Mouse (Mus musculus) right cerebral cortex, postnatal 25 days (tissue): Measurements from ENCODE around the gene Fam122a.

Source experiments
- DNase-seq: peaks from one replicate; pipeline ENCODE4 v3.0.0; 2022

Fam122a gene

DNA sequence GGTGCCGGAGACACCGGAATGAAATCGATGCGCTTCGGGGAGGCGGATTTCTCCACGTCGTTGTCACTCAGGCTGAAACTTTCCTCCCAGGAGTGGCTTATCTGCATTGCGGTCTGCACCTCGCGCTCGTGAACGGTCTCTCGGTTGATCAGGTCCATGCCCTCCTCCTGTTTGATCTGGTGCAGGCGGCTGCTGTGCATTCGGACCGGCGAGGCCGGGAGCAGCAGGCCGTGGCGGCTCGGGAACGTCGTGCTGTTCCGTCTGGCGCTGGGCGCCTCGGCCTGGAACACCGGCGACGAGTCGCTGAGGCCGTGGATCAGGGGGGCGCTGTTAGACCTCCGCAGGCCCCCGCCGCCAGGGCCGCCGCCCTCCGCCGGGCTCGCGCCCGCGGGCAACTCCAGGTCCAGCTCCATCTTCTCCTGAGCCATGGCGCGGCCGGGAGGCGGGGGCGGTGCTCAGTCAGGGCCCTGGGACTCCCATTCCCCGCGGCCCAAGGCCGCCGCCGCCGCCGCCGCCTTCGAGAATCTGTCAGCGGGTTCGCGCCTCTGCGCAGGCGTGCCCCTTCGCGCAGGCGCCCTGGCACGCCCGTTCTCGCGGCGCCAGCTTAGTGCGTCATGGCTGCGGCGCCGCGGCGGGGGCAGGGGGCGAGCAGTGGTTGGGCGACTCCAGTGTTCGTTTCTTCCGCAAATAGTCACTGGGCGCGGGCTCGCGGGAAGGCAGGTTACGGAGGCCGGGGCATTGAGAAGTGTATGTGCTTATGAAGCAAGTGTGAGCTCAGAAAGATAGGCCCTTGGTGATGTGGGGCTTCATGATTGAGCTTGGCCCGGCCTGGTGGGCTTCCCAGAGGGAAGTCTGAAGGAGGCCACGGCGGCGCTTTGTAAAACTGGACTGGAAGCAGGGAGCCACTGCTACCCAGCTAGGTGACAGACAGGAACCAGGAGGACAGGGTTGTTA, at the start of gene Fam122a:
TSS of gene Fam122a (minus strand) at position 428 of the 954 bp plus-strand sequence.
- DNase-seq: peak; percentile 94

- DNase-seq: peak; percentile 57
Measured at GRCm38 (mm10) chr19:24523476-24524313, 46.5 kb upstream of the Fam122a start.

DNA sequence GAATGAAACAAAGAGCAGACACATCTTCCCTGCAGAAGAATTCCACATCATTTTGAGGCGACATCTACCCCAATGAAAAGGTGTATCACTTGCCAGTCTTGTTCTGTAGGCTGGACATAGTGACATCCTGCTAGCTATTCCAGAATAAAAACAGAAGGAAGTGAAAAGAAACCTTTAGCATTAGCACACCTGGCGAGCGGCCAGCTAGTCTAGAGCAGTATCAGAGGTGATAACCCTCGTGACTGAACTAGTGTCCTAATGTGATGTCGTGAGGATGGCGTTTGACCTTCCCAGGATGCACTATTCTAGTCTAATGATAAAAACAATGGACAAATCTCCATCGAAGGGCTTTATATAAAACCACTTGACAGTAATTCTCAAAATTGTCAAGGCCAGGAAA, 44.8 kb upstream of the Fam122a start:
- DNase-seq: no peak

DNA sequence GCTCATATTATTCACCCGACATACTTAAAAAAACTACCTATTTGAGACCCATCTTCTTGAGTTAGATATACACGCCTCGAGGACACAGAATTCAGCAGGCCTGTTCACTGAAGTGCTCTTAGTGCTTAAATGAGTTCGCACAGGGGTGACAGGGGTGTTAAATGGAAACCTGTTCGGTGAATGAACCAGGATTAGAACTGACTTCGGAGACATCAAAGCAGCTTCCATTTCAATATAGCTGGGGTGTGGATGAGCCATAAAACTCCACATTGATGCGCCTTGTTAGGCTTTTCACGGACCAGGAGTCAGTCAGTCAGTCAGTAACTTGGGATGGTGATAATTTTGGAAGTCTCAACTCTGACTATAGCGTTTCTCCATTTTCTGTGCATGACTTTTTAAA, 44.0 kb upstream of the Fam122a start:
- no peak for DNase-seq

DNA sequence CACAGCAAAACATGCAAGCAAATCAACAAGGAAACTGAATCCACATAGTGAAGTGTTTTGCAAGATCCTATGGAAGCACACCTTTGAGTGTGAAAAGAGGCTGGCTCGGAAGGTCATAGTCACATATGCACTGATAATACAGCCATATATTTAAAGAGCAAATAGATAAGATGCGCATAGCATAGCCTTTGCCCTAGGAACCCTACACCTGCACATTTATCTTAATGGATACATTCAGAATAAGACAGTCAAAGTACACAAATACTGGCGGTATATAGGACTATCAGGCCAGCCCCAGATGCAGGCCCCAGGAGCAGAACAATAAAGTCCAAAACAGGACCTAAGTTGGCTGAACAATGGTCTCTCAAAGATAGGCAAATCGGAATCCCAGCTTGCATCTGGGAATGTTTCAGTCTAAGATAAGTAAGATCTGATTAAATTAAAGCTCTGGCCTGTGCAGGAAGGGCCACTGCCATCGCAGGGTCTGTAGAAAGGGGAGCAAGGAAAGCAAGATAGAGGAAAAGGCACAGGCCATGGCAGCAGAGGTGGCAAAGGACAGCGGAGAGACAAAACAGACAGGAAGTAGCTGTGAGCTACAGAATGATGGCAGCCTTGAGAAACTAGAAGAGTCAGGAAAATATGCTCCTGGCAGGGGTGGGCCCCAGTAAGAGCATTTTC, 42.7 kb upstream of the Fam122a start:
- no peak for DNase-seq

DNA sequence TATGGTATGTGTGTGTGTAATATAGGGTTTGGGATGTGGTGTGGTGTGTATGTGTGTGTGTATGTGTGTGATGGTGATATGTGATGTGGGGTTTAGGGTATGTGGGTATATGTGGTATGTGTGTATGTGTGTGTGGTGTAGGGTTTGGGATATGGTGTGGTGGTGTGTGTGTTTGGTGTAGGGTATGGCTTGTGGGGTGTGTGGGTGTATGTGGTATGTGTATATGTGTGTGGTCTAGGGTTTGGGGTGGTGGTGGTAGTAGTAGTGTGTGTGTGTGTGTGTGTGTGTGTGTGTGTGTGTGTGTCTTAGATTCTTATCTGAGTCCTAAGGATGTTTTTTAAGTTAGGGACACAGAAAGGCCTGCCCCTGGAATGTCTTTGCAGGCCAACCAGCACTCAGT, 41.2 kb upstream of the Fam122a start:
- DNase-seq: no peak

GRCm38 (mm10) chr19:24517057-24517456, 39.9 kb upstream of the Fam122a start:
- DNase-seq: no peak

GRCm38 (mm10) chr19:24515941-24516340, 38.8 kb upstream of the Fam122a start:
- DNase-seq: no peak

DNA sequence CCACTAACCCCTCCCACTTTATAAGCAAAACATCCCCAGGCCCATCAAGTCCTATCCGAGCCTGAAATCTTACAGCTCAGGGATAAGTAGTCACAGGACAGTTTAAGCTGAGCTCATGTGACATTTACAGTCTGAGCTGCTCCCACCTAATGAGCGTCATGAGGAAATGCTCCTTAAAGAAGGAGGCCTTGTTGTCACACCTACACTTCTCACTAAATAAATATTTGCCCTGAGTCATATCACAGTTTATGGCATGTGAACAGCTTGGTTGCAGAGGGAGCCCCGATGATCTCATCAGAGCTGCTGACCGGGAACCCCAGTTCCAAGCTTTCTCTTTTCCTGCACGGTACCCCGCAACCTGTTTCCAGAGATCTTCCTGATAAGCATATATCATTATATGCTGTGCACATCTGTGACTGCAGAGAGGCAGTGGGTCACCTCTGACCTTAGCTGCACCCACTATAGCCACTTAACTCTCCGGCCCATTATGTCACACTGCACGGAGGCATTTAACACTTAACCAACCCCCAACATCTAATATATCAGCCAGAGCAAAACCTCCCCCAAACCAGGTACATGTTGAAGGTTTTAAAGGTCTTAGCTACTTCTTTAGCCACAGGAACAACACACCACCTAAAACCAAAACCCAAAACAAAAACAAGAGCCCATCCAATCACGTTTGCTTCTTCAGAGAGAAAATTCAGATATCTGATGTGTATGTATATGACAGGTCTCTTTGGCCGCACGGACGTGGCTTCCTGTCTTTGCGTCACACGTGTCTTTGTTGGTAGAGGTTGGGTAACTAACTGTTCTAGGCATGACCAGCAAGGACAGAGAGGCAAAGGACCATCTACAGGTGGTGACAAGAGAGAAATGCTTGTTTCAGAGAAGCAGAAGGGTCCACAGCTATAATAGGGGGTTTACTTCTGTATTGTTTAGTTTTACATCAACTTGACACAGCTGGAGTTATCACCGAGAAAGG, 37.8 kb upstream of the Fam122a start:
- DNase-seq: no peak

DNA sequence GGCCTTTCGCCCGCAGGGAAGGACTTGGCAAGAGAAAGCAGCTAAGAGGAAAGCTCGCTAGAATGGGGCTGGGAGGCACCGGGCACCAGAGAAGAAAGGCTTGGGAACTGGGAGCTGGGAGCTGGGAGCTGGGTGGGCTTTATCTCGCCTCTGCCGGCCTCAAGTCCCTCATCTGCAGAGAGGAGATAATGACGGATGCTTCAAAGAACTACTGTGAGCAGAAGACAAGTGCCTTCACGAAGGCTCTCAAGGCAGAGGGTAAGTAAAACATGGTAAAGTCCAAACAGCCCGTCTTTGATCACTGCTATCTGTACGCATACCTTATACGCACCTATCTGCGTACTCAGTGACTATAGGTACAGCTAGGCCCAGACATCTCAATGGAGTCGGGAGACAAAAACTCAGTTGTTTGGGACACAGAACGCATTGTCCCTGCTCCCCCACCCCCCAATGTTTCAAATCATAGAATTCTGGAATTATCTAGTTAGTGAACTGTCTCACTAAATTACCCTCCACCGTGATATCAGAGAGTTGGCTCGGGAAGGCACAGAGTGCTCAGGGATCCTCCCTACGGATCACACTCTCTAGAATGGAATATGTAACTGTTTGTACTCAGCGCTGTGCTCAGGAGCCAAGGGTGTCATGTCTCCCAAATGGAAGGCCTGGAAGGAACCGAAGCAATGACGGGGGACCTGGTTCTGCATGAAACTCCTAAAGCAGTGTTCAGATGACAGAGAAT, 36.1 kb upstream of the Fam122a start:
- no peak for DNase-seq

- DNase-seq: no peak
Measured at GRCm38 (mm10) chr19:24511939-24512338, 34.8 kb upstream of the Fam122a start.

GRCm38 (mm10) chr19:24509391-24509790, 32.2 kb upstream of the Fam122a start:
- no peak for DNase-seq

GRCm38 (mm10) chr19:24508087-24508767, 31.1 kb upstream of the Fam122a start:
- no peak for DNase-seq

DNA sequence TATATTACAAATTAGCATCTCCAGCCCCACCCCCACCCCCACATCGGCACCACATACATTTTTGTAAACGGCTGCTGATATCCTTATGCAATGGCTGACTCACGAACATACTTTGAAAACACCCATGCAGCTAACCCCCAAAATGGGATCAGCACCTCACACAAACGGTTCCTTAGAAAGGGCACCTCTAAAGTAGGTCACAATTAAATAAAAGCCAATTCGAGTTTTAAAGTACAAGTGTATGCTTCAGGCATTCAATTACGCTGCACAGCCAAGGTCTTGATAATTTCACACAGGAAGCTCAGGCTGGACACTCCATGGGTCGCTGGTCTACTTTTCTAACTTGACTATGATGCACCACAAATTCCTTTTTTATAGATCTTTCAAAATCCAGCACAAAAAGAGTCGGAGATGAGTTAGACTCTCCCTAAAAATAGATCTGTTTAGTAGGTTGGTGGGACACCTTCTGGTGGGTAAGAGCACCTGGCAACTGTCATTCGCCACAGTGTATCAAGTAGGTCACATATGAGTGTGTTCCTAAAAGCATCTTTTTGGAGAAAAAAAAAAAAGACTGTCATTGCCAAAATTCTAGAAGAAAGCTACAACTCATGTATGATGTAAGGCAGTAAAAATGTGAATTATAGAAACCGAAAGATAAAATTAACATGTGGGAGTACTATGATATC, 25.7 kb upstream of the Fam122a start:
- DNase-seq: no peak

- DNase-seq: no peak
Measured at GRCm38 (mm10) chr19:24501525-24501924, 24.4 kb upstream of the Fam122a start.

DNA sequence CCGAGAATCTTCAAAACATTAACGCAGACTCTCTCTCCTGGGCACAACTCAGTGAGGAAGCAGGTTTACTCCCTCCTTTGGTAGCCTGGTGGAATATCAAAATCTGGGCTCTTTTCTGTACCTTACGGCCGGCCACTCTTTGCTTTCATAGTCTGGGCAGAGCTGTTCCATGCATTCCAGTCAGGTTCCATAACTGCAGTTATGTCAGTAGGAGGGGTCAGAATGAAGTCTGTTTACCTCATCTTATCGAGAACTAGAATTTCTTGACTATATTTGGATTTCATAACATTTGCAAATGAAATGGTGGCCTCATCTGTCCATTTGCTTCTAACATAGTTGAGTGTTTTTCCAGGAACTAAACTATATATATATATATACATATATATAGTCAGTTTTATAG, 23.3 kb upstream of the Fam122a start:
- DNase-seq: no peak

DNA sequence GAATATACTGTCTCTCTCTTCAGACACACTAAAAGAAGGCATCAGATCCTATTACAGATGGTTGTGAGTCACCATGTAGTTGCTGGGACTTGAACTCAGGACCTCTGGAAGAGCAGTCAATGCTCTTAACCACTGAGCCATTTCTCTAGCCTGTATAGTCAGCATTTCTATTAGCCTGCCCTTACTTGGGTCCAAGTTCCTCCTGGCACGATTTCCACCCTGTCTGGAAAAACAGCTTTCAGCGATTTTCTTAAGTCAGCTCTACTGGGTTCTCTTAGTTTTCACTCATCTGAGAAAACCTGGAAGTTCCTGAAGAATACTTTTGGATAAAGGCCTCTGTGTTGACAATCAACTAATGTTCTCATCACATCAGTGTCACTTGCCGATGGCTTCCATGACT, 22.1 kb upstream of the Fam122a start:
- DNase-seq: no peak

GRCm38 (mm10) chr19:24493887-24494286, 16.7 kb upstream of the Fam122a start:
- DNase-seq: no peak

- DNase-seq: no peak
Measured at GRCm38 (mm10) chr19:24491824-24492223, 14.7 kb upstream of the Fam122a start.

DNA sequence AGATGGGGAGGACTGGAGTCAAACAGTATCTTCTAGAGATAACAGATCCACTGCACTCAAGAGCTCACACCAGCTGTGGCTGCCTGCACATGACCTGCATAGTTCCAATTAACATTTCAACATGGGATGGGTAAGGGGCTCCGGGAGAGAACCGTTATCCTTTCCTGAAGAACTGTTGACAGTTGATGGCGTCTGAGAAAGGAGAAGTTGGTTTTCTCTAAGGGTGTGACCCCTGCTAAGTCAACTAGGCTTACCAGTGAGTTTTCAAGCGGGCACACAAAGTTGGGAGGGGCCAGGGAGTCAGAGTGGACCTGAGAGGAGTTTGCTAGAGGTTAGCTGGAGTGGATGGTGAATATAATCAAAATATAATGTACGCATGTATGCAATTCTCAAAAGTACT, 13.1 kb upstream of the Fam122a start:
- DNase-seq: no peak
